Mouse (Mus musculus) cortical plate, adult 2 months (tissue): ENCODE results near the gene Gfy. TPM values are rescaled to one million over a fixed set of nuclear protein-coding genes. Genes with fewer than 3 reads are reported as not detected.

Experiments used
- H3K27ac ChIP-seq: fragments of 200-500 bp; 2 replicates; pipeline ENCODE4 v1.5.1; 2012; ENCODE audit warnings: low read length, control low read depth, inconsistent platforms; ENCODE audit not compliant: insufficient read depth
- H3K4me1 ChIP-seq: fragments of 200-500 bp; 2 replicates; pipeline ENCODE4 v1.6.1; 2011; ENCODE audit warnings: low read length; ENCODE audit not compliant: control insufficient read depth, insufficient read depth
- H3K4me3 ChIP-seq: fragments of 200-500 bp; 2 replicates; pipeline ENCODE4 v1.5.1; 2011; ENCODE audit warnings: mild to moderate bottlenecking, low read length, control low read depth; ENCODE audit not compliant: insufficient read depth
- CTCF ChIP-seq: fragments of 200-500 bp; IDR thresholded peaks from 2 replicates; pipeline ENCODE4 v1.5.1; 2011; ENCODE audit warnings: mild to moderate bottlenecking, control low read depth, low read length; ENCODE audit not compliant: insufficient read depth; ENCODE audit errors: extremely low read depth
- POLR2A ChIP-seq: fragments of 200-500 bp; IDR thresholded peaks from 2 replicates; pipeline ENCODE4 v1.6.1; 2011; ENCODE audit warnings: mild to moderate bottlenecking, low read length, control low read depth; ENCODE audit not compliant: insufficient read depth; ENCODE audit errors: extremely low read depth
- polyA plus RNA-seq: library from polyadenylated mRNA; depleted of rRNA; stranded (reverse); fragments of >200 nt; gene quantifications from 2 replicates; pipeline ENCODE4 v1.2.3, GENCODE M21; 2012

Gene Gfy
- polyA plus RNA-seq, 1 experiment, result 0.38 TPM

GRCm38 (mm10) chr7:45135993-45136567 lies 43.3 kb downstream of the Gfy start, which contains the start of the genes Gm45713 and Flt3l:
Gene Gm45713, minus strand, starts transcription at chr7:45136231.
Gene Flt3l, minus strand, starts transcription at chr7:45136432.
- Histone ChIP-seq H3K27ac (no peak within 1 kb of the TSS), H3K4me3 (peak within 1 kb of the TSS; percentile 38), H3K4me1 (no peaks in the 10 kb centered on the region)
- TF ChIP-seq POLR2A (no peak), CTCF (peak; percentile 81)

DNA sequence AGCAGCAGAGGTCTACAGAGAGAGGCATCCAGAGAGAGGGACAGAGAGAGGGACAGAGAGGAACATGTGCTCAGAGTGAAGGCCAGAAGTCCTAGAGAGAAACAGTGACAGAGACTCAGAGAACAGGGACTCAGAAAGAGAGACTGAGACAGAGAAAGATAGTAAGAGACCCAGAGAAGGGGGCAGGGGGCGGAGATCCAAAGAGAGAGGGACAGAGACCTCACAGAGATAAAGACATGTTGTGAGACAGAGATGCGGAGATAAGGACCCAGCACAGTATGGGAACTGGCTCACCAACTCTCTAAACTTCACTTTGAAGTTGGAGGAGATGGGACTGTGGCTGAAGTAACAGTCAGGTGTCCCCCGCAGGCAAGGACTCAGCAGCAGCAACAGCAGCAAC lies 44.0 kb downstream of the Gfy start:
- H3K4me1 ChIP-seq, result no peaks in the 10 kb centered on the region
- TF ChIP-seq POLR2A (no peak), CTCF (no peak)
- no peak overlapping the region for H3K4me3 ChIP-seq
- no peak overlapping the region for H3K27ac ChIP-seq

GRCm38 (mm10) chr7:45134544-45135026 lies 44.8 kb downstream of the Gfy start:
- Histone ChIP-seq H3K4me3 (no peak overlapping the region), H3K4me1 (no peaks in the 10 kb centered on the region), H3K27ac (no peak overlapping the region)
- TF ChIP-seq CTCF, result no peak
- TF ChIP-seq POLR2A, result no peak

- TF ChIP-seq CTCF (no peak), POLR2A (no peak)
Observed at GRCm38 (mm10) chr7:45133446-45134159, 45.8 kb downstream of the Gfy start.

DNA sequence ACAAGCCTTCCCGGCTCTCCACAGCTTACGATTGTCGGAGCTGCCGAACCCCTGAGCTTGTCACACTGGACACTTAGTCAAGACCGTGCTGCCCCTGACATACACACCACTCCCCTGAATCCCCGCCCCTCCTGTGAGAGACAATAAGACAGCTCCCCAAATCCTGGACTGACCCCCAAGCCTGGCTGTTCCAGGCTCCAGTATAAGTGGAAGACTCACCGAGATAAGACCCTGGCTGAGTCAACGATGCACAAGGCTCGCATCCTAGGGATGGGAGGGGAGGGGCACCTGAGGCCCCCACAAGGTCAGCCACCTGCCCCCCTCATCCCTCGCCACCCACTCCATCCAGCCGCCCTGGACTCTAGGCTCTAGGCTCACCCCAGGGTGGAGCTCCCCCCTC lies 47.5 kb downstream of the Gfy start:
- no peak overlapping the region for H3K4me3 ChIP-seq
- H3K27ac ChIP-seq, result no peak overlapping the region
- H3K4me1 ChIP-seq, result no peaks in the 10 kb centered on the region
- TF ChIP-seq POLR2A (no peak), CTCF (no peak)

More at GRCm38 (mm10) chr7:45133446-45134159, 45.8 kb downstream of the Gfy start:
- Histone ChIP-seq H3K4me1 (no peaks in the 10 kb centered on the region), H3K4me3 (no peak overlapping the region), H3K27ac (no peak overlapping the region)

GRCm38 (mm10) chr7:45129776-45130512 lies 49.4 kb downstream of the Gfy start:
- H3K4me1 ChIP-seq, result no peaks in the 10 kb centered on the region
- no peak for TF ChIP-seq CTCF
- TF ChIP-seq POLR2A, result no peak
- no peak overlapping the region for H3K27ac ChIP-seq
- peak overlapping the region; percentile 78; the same call in 1 of the 2 replicates for H3K4me3 ChIP-seq

DNA sequence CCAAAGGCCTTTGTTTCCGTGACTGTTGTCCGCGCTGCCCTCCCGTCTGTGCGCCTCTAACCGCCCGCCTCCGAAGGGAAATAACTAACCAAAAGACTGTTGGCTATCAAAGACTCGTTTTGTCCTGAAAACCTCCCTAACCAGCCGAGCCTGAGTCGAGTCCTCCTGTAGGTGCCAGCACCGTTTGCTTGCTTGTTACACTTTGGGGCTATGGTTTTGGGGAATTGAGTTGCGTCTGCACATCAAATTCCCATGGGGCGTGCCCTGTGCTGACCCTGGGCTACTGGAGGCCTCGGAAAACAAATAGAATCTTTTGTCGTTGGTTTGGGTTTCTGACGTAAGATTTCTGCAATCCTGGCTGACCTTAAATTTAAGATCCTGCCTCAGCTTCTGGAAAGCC lies 50.1 kb downstream of the Gfy start:
- Histone ChIP-seq H3K27ac (peak overlapping the region; percentile 68), H3K4me1 (no peaks in the 10 kb centered on the region), H3K4me3 (peak overlapping the region; percentile 78)
- TF ChIP-seq POLR2A (no peak), CTCF (no peak)

GRCm38 (mm10) chr7:45128624-45129246 lies 50.6 kb downstream of the Gfy start, which contains the start of gene Rpl13a:
Gene Rpl13a, minus strand, starts transcription at chr7:45128761.
- H3K4me3 ChIP-seq, result peak within 1 kb of the TSS; percentile 78
- H3K4me1 ChIP-seq, result no peaks in the 10 kb centered on the region
- H3K27ac ChIP-seq, result peak within 1 kb of the TSS; percentile 75
- TF ChIP-seq POLR2A (peak; percentile 96), CTCF (peak; percentile 57)

GRCm38 (mm10) chr7:45127700-45128224 lies 51.6 kb downstream of the Gfy start:
- TF ChIP-seq POLR2A, result no peak
- TF ChIP-seq CTCF, result no peak

More at GRCm38 (mm10) chr7:45127700-45128224, 51.6 kb downstream of the Gfy start:
- H3K27ac ChIP-seq, result no peak overlapping the region
- 0 out of 2 replicates have a peak, but pooled peaks cover 2% of the 10 kb centered on the region for H3K4me1 ChIP-seq
- peak overlapping the region; percentile 78 for H3K4me3 ChIP-seq
